Mouse (Mus musculus): ENCODE results near the gene 6330403K07Rik. TPM values are rescaled to one million over a fixed set of nuclear protein-coding genes. Genes with fewer than 3 reads are reported as not detected.

The 6330403K07Rik gene
- 25.5 and 61.4 TPM in 2 replicates for polyA plus RNA-seq (2014; fragmentation: Nextera tagmentation; extraction: Ambion mirVana)

DNA sequence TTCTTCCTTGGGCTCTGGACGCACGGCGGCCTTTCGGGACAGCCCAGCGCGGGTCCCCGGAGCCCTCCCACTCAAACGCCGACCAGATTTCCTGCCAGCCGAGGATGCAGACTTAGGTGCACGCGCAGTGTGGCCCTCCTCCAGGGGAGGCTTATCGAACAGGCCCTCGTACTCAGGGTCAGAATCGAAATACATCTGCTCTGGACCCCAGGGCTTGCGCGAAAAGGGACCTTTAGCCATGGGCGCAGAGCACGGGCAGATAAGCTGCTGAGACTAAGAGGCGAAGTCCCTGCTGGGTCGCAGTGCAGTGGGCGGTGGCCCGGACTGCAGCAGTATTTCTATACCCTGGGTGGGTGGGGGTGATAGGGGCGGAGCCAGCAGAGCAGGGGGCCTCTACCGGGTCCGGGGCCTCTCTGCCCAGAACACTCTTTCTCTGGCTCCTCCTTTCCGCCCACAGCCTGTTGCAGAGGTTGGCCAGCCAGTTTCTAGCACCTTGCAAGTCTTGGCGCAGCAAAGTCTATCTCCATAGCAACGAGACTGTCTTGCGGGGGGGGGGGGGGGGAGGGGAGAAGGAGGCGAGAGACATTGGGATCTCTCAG lies at the start of gene 6330403K07Rik:
6330403K07Rik (minus strand) TSS at position 351 of the 599 bp plus-strand sequence.
- Histone ChIP-seq H3K9ac (ENCODE audit: low read depth, low read length) (peak within 1 kb of the TSS; percentile 69), H3K4me2 (replicated peaks; ENCODE audit: low read depth, low read length) (peak within 1 kb of the TSS; percentile 83), H3K4me1 (ENCODE audit: control insufficient read depth, insufficient read depth, low read length) (peaks cover 13% of the 10 kb centered on the region; the same call in 1 of the 2 replicates), H3K36me3 (ENCODE audit: control insufficient read depth, insufficient read depth, low read length) (peaks cover 2% of the 10 kb centered on the region), H3K9me3 (ENCODE audit: control insufficient read depth, low read length) (no peaks in the 10 kb centered on the region), H3K27me3 (ENCODE audit: control insufficient read depth, insufficient read depth, low read length) (no peaks in the 10 kb centered on the region), H3K4me3 (ENCODE audit: low read length) (peak within 1 kb of the TSS; percentile 44), H3K27ac (ENCODE audit: low read depth, low read length) (peak within 1 kb of the TSS; percentile 66; the same call in 1 of the 2 replicates)
- ATAC-seq (ENCODE audit: low FRiP score, low TSS enrichment): peak; percentile 97
- 1% methylated on average over 27 of the region's 31 CpGs for WGBS

DNA sequence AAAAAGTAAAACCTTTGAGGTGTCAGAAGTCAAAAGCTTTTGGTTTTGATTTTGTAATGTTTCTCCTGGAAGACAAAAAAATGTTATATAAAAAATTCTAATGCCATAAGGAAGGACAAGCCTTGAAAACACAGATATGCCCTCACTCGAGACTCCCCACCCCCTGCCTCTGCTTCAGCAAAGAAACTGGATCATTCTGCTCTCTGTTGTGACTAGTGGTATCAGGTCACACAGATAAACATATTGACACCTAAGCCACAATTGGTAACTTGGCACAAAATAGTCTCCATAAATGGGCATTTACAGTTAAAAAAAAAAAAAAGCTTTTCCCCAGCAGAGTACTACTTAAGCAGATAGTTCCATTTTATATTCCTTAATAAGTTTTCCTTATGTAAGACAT lies 43.0 kb upstream of the 6330403K07Rik start:
- Histone ChIP-seq H3K4me3 (ENCODE audit: low read length) (no peak overlapping the region), H3K36me3 (ENCODE audit: control insufficient read depth, insufficient read depth, low read length) (no peaks in the 10 kb centered on the region), H3K9ac (ENCODE audit: low read depth, low read length) (no peak overlapping the region), H3K4me2 (replicated peaks; ENCODE audit: low read depth, low read length) (no peak overlapping the region), H3K27ac (ENCODE audit: low read depth, low read length) (no peak overlapping the region), H3K9me3 (ENCODE audit: control insufficient read depth, low read length) (0 out of 2 replicates have a peak, but pooled peaks cover 3% of the 10 kb centered on the region), H3K4me1 (ENCODE audit: control insufficient read depth, insufficient read depth, low read length) (no peaks in the 10 kb centered on the region), H3K27me3 (ENCODE audit: control insufficient read depth, insufficient read depth, low read length) (no peaks in the 10 kb centered on the region)
- 68% methylated on average over 1 of the region's 1 CpGs for WGBS
- no peak for ATAC-seq (ENCODE audit: low FRiP score, low TSS enrichment)

DNA sequence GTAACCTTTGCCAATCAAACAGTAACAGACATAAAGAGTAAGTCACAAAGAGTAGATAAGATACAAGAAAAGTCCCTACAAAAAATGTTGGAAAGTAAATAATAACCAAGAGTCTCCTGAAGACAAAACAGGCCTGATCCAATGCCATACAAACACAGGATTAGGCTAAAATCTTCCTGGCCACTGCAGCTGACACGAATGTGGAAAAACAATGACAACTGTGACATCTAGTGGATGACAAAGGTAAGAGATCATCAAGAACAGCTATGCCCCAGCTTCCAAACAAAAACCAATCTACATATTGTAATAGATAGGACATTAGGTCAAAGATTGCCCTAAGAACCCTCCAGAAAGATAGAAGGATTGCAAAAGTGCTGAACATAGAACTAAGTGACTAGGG lies 19.2 kb upstream of the 6330403K07Rik start:
- Histone ChIP-seq H3K36me3 (ENCODE audit: control insufficient read depth, insufficient read depth, low read length) (no peaks in the 10 kb centered on the region), H3K9ac (ENCODE audit: low read depth, low read length) (no peak overlapping the region), H3K4me2 (replicated peaks; ENCODE audit: low read depth, low read length) (no peak overlapping the region), H3K4me1 (ENCODE audit: control insufficient read depth, insufficient read depth, low read length) (no peaks in the 10 kb centered on the region), H3K27ac (ENCODE audit: low read depth, low read length) (no peak overlapping the region), H3K4me3 (ENCODE audit: low read length) (no peak overlapping the region), H3K9me3 (ENCODE audit: control insufficient read depth, low read length) (no peaks in the 10 kb centered on the region), H3K27me3 (ENCODE audit: control insufficient read depth, insufficient read depth, low read length) (no peaks in the 10 kb centered on the region)
- ATAC-seq (ENCODE audit: low FRiP score, low TSS enrichment): no peak
- WGBS: 0% methylated on average over 1 of the region's 1 CpGs

DNA sequence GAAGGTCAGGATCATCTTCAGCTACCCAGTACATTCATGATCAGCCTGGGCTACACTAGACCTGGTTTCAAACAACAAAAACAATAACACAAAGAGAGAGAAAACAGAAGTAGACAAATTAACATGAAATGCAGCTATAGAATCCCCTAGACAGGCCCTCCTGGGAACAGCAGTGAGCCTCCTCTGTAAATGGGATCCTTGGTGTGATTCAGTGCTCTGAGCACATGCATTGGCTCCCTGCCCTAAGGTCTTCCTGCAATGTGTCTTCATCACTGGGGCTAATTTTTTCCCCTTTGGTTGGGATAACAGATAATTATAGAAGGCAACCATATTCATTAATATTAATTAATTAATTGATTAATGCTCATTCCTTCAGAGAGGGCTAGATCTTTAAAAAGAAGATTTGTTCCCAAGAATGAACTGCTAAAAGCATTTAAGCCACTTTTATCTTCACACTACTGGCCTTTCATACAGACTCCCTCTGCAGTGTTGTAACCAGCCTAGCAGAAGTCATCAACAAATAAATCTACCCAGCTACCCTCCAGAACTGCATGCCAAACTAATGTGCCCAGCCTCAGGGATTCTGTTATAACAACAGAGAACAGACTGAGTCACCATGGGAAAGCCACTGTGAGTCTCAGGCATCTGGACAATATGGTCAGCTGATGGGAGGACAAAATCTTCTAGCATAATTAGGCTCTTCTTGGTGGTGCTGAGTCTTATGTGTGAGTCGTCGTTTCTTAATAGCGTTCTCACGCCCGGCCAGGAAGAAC lies 6.4 kb upstream of the 6330403K07Rik start:
- 95% methylated on average over 5 of the region's 5 CpGs for WGBS
- H3K4me3 ChIP-seq (ENCODE audit: low read length): no peak overlapping the region
- no peaks in the 10 kb centered on the region for H3K27me3 ChIP-seq (ENCODE audit: control insufficient read depth, insufficient read depth, low read length)
- H3K4me1 ChIP-seq (ENCODE audit: control insufficient read depth, insufficient read depth, low read length): no peaks in the 10 kb centered on the region
- H3K27ac ChIP-seq (ENCODE audit: low read depth, low read length): no peak overlapping the region
- H3K9me3 ChIP-seq (ENCODE audit: control insufficient read depth, low read length): no peaks in the 10 kb centered on the region
- no peaks in the 10 kb centered on the region for H3K36me3 ChIP-seq (ENCODE audit: control insufficient read depth, insufficient read depth, low read length)
- H3K9ac ChIP-seq (ENCODE audit: low read depth, low read length): no peak overlapping the region
- no peak for ATAC-seq (ENCODE audit: low FRiP score, low TSS enrichment)
- H3K4me2 ChIP-seq (replicated peaks; ENCODE audit: low read depth, low read length): no peak overlapping the region

DNA sequence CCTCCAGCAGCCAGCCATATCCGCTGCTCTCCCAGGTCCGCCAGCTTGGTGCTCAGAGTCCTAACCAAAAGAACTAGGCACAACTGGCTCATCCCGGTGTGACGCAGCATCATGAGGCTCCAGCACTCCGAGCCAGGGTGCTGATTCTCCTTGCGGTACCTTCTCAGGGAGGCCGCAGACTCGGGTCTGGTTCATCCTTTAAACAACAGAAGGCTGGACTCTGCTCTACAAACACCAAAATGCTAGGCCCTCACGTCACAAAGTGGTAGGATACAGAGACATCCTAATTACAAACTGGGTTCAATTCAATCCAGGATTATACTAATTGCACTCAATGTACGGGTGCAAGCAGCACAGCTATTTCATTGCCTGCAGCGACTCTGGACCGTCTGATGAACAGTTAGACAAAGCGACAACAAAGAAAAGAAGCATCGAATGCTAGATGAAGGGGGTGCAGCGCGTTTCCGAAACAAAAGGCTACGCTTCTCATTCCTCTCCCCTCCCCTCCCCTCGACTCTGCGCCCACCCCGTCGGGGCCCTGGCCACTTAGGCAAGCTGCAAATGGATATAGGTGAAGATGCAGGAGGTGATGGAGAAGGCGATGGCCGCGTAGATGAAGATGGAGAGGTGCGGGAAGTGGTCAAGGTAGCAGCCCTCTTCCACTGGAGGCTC lies 686 bp downstream of the 6330403K07Rik start:
- Histone ChIP-seq H3K4me1 (ENCODE audit: control insufficient read depth, insufficient read depth, low read length) (peaks cover 13% of the 10 kb centered on the region; the same call in 1 of the 2 replicates), H3K27me3 (ENCODE audit: control insufficient read depth, insufficient read depth, low read length) (no peaks in the 10 kb centered on the region), H3K9me3 (ENCODE audit: control insufficient read depth, low read length) (no peaks in the 10 kb centered on the region), H3K27ac (ENCODE audit: low read depth, low read length) (peak overlapping the region; percentile 66; the same call in 1 of the 2 replicates), H3K4me2 (replicated peaks; ENCODE audit: low read depth, low read length) (peak overlapping the region; percentile 83), H3K36me3 (ENCODE audit: control insufficient read depth, insufficient read depth, low read length) (peaks cover 8% of the 10 kb centered on the region), H3K4me3 (ENCODE audit: low read length) (peak overlapping the region; percentile 44), H3K9ac (ENCODE audit: low read depth, low read length) (peak overlapping the region; percentile 69)
- ATAC-seq (ENCODE audit: low FRiP score, low TSS enrichment): no peak
- WGBS: 4% methylated on average over 26 of the region's 26 CpGs

DNA sequence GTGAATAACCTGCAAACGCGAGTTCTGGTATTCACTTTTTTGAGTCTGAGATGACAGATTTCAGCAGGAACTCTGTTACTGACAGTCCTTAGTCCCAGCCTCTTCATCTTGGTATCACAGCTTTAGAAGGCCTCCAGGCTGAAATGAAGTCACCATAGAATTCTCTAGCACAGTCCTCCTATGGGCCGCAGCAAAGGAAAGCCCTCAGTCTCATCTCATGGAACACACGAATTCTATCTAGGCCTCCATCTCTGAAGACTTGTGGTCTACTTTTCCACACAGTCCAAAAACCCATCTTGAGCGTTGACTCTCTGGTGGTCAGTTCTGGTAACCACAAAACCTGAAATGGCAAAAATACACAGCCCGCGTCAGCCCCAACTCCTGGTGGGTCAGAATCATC lies 1.2 kb downstream of the 6330403K07Rik start:
- H3K9ac ChIP-seq (ENCODE audit: low read depth, low read length): peak overlapping the region; percentile 69; the same call in 1 of the 2 replicates
- H3K4me3 ChIP-seq (ENCODE audit: low read length): peak overlapping the region; percentile 44
- 59% methylated on average over 7 of the region's 7 CpGs for WGBS
- peak overlapping the region; percentile 83 for H3K4me2 ChIP-seq (replicated peaks; ENCODE audit: low read depth, low read length)
- no peak for ATAC-seq (ENCODE audit: low FRiP score, low TSS enrichment)
- H3K36me3 ChIP-seq (ENCODE audit: control insufficient read depth, insufficient read depth, low read length): peaks cover 12% of the 10 kb centered on the region
- no peaks in the 10 kb centered on the region for H3K9me3 ChIP-seq (ENCODE audit: control insufficient read depth, low read length)
- peak overlapping the region; percentile 66; the same call in 1 of the 2 replicates for H3K27ac ChIP-seq (ENCODE audit: low read depth, low read length)
- no peaks in the 10 kb centered on the region for H3K27me3 ChIP-seq (ENCODE audit: control insufficient read depth, insufficient read depth, low read length)
- peaks cover 13% of the 10 kb centered on the region; the same call in 1 of the 2 replicates for H3K4me1 ChIP-seq (ENCODE audit: control insufficient read depth, insufficient read depth, low read length)

DNA sequence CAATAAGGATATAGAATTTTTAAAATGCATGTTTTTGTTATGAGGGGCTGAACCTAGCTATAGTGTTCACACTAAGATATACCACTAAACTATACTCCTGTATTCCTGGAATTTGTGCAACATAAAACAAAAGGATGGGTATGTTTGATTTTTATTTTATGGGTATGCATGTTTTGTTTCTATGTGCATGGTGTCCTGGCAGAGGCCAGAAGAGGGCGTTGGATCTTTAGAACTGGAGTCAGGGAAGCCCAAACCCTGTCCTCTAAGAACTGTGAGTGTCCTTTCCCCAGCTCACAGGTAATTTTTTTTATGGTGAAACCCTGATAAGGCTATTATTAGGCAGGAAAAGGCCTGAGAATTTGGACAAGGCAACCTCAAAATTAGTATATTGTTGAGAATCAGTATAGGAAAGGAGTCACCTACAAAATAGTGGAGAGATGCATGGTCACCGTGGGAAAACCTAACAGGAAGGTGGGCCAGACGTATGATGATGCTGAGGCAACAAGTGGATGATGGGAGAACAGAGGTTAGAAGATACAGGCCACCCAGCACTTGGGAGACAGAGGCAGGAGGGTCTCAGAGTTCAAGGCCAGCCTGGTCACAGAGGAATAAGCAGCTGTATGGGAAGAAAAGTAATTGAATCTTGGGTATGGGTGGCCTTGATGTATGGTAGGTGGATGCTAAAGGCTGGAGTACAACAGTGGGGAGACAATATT lies 3.8 kb downstream of the 6330403K07Rik start:
- no peak for ATAC-seq (ENCODE audit: low FRiP score, low TSS enrichment)

DNA sequence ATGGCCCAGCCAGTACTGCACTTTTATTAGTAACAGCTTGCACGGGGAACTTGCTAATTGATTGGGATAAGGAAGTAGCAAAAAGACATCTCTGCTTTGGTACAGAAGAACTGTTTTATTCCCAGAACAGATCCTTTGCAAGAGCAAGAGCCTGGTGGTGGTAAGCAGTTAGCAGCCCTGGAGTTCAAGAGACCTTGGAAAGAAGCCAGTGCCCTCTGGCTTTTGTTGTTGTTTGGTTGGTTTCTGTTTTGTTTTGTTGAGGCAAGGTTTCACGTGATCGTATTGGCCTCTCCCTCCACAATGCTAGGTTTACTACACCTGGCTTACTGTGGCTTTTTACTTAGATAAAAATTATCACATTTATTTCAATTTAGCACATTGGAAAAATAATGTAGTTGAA lies 5.0 kb downstream of the 6330403K07Rik start:
- peaks cover 13% of the 10 kb centered on the region; the same call in 1 of the 2 replicates for H3K4me1 ChIP-seq (ENCODE audit: control insufficient read depth, insufficient read depth, low read length)
- no peak overlapping the region for H3K9ac ChIP-seq (ENCODE audit: low read depth, low read length)
- ATAC-seq (ENCODE audit: low FRiP score, low TSS enrichment): no peak
- H3K36me3 ChIP-seq (ENCODE audit: control insufficient read depth, insufficient read depth, low read length): peaks cover 46% of the 10 kb centered on the region
- no peak overlapping the region for H3K27ac ChIP-seq (ENCODE audit: low read depth, low read length)
- no peaks in the 10 kb centered on the region for H3K9me3 ChIP-seq (ENCODE audit: control insufficient read depth, low read length)
- H3K4me3 ChIP-seq (ENCODE audit: low read length): no peak overlapping the region
- no peaks in the 10 kb centered on the region for H3K27me3 ChIP-seq (ENCODE audit: control insufficient read depth, insufficient read depth, low read length)
- 85% methylated on average over 3 of the region's 3 CpGs for WGBS
- no peak overlapping the region for H3K4me2 ChIP-seq (replicated peaks; ENCODE audit: low read depth, low read length)

More for the DNA sequence above, 3.8 kb downstream of the 6330403K07Rik start:
- Histone ChIP-seq H3K9ac (ENCODE audit: low read depth, low read length) (no peak overlapping the region), H3K4me3 (ENCODE audit: low read length) (no peak overlapping the region), H3K27ac (ENCODE audit: low read depth, low read length) (no peak overlapping the region), H3K9me3 (ENCODE audit: control insufficient read depth, low read length) (no peaks in the 10 kb centered on the region), H3K4me1 (ENCODE audit: control insufficient read depth, insufficient read depth, low read length) (peaks cover 13% of the 10 kb centered on the region; the same call in 1 of the 2 replicates), H3K4me2 (replicated peaks; ENCODE audit: low read depth, low read length) (no peak overlapping the region), H3K36me3 (ENCODE audit: control insufficient read depth, insufficient read depth, low read length) (peaks cover 38% of the 10 kb centered on the region), H3K27me3 (ENCODE audit: control insufficient read depth, insufficient read depth, low read length) (no peaks in the 10 kb centered on the region)
- 76% methylated on average over 3 of the region's 3 CpGs for WGBS
